Mouse (Mus musculus): ENCODE results near the gene Slco4c1. TPM values are rescaled to one million over a fixed set of nuclear protein-coding genes. Genes with fewer than 3 reads are reported as not detected.

Slco4c1 gene
- polyA plus RNA-seq, 1 experiment from 2014 or later = 0.19 TPM

DNA sequence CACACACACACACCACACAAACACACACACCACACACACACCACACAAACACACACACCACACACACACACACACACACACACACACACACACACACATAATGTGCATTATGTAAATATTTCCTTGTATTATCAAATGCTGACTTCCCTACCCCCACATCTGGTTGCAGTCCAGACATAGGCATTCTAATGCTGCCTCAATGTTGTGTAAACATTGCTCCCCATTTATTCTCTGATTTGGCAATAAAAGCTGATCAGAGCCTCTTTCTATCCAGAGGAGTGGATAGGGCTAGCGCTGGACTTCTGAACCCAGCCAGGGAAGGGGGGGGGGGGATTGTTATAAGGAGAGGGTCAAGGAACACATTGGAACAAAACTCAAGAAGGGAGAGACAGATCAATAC is 101.7 kb downstream of the Slco4c1 start:
- no peaks in the 10 kb centered on the region for H3K27me3 ChIP-seq
- 82% methylated on average over 1 of the region's 1 CpGs for WGBS
- H3K4me2 ChIP-seq = no peak overlapping the region
- H3K27ac ChIP-seq = no peak overlapping the region
- no peaks in the 10 kb centered on the region for H3K9me3 ChIP-seq (replicated peaks)
- no peak for ATAC-seq (replicated peaks; ENCODE audit: insufficient number of reproducible peaks, insufficient read depth, low FRiP score, low read depth)
- H3K4me3 ChIP-seq = no peak overlapping the region
- H3K36me3 ChIP-seq = no peaks in the 10 kb centered on the region
- no peaks in the 10 kb centered on the region for H3K4me1 ChIP-seq (replicated peaks)
- H3K9ac ChIP-seq = no peak overlapping the region

GRCm38 (mm10) chr1:96768264-96768663 is 103.7 kb downstream of the Slco4c1 start:
- Histone ChIP-seq H3K4me3 (no peak overlapping the region), H3K27ac (no peak overlapping the region), H3K9ac (no peak overlapping the region), H3K4me1 (replicated peaks) (no peaks in the 10 kb centered on the region), H3K36me3 (no peaks in the 10 kb centered on the region), H3K27me3 (no peaks in the 10 kb centered on the region), H3K4me2 (no peak overlapping the region), H3K9me3 (replicated peaks) (no peaks in the 10 kb centered on the region)
- ATAC-seq (replicated peaks; ENCODE audit: insufficient number of reproducible peaks, insufficient read depth, low FRiP score, low read depth) = no peak
- 12% methylated on average over 4 of the region's 4 CpGs for WGBS

GRCm38 (mm10) chr1:96766535-96766934 is 105.4 kb downstream of the Slco4c1 start:
- H3K27me3 ChIP-seq = no peaks in the 10 kb centered on the region
- 14% methylated on average over 1 of the region's 1 CpGs for WGBS
- H3K9me3 ChIP-seq (replicated peaks) = no peaks in the 10 kb centered on the region
- ATAC-seq (replicated peaks; ENCODE audit: insufficient number of reproducible peaks, insufficient read depth, low FRiP score, low read depth) = no peak
- H3K27ac ChIP-seq = no peak overlapping the region
- no peak overlapping the region for H3K4me3 ChIP-seq
- H3K4me2 ChIP-seq = no peak overlapping the region
- no peak overlapping the region for H3K9ac ChIP-seq
- H3K36me3 ChIP-seq = no peaks in the 10 kb centered on the region
- H3K4me1 ChIP-seq (replicated peaks) = no peaks in the 10 kb centered on the region
